Mouse (Mus musculus): ENCODE results near the gene Fblim1.

DNA sequence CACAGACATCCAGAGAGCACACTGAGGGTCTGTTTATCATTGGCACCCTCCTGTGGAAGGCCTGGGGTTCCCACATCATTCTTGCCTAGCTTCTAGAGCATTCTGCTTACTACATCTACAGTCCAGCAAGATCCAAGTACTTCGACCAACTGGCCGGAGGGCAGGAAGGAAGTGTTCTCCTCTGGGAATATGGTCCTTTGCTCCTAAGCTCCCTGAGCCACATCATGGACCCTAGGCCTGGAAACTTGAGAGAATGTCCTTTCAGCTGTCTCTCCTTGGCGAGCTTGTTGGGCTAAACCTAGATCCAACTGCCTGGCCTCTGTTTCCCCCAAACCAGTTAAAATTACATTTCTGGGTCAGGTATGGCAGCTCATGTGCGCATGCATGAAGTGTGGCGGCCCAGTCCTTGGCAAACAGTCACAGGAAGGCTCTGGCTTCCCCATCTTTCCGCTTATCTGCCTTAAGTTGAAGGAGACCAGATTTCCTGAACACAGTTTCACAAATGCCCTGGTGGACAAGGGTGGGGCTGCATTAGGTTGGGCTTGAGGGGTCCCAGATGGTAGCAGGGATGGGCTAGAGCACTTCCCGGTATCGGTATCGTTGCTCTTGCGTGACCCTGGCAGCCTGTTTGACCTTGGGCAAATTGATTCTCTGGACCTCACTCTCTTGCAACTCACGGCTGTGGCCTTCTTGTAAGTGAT, 3.2 kb downstream of the Fblim1 start:
- TF ChIP-seq POLR2A (IDR thresholded peaks at IDR 0.05; ENCODE audit: extremely low read depth, insufficient read depth, low read length) (no peak), CTCF (IDR thresholded peaks at IDR 0.05; ENCODE audit: extremely low read depth, insufficient read depth, low read length) (no peak)

All from cortical plate, adult 2 months (tissue).